Mouse (Mus musculus): Measurements from ENCODE around the gene Etnk2. TPM values are rescaled to one million over a fixed set of nuclear protein-coding genes. Genes with fewer than 3 reads are reported as not detected.

The Etnk2 gene
- polyA plus RNA-seq, 1 experiment from 2014 or later: 11.3 TPM

- H3K4me2 ChIP-seq: no peak overlapping the region
- no peak overlapping the region for H3K9ac ChIP-seq
- no peaks in the 10 kb centered on the region for H3K36me3 ChIP-seq (replicated peaks)
- WGBS (ENCODE audit: insufficient replicate concordance): 55% methylated on average over 7 of the region's 7 CpGs
- no peak for ATAC-seq (ENCODE audit: insufficient read depth)
- H3K4me3 ChIP-seq (replicated peaks): no peak overlapping the region
- no peaks in the 10 kb centered on the region for H3K9me3 ChIP-seq (replicated peaks)
- H3K27ac ChIP-seq (replicated peaks): no peak overlapping the region
- no peaks in the 10 kb centered on the region for H3K27me3 ChIP-seq
- peaks cover 14% of the 10 kb centered on the region for H3K4me1 ChIP-seq (replicated peaks)
Measured at GRCm38 (mm10) chr1:133406614-133407013, 43.2 kb downstream of the Etnk2 start.

GRCm38 (mm10) chr1:133407436-133407835 lies 44.1 kb downstream of the Etnk2 start:
- H3K36me3 ChIP-seq (replicated peaks): no peaks in the 10 kb centered on the region
- no peak overlapping the region for H3K4me2 ChIP-seq
- H3K9ac ChIP-seq: no peak overlapping the region
- ATAC-seq (ENCODE audit: insufficient read depth): no peak
- H3K4me3 ChIP-seq (replicated peaks): no peak overlapping the region
- no peaks in the 10 kb centered on the region for H3K9me3 ChIP-seq (replicated peaks)
- H3K27ac ChIP-seq (replicated peaks): no peak overlapping the region
- 50% methylated on average over 6 of the region's 6 CpGs for WGBS (ENCODE audit: insufficient replicate concordance)
- no peaks in the 10 kb centered on the region for H3K27me3 ChIP-seq
- H3K4me1 ChIP-seq (replicated peaks): peaks cover 14% of the 10 kb centered on the region

GRCm38 (mm10) chr1:133408321-133408720 lies 44.9 kb downstream of the Etnk2 start:
- H3K4me2 ChIP-seq: peak overlapping the region; percentile 27; the same call in 1 of the 2 replicates
- 62% methylated on average over 9 of the region's 9 CpGs for WGBS (ENCODE audit: insufficient replicate concordance)
- H3K27ac ChIP-seq (replicated peaks): no peak overlapping the region
- no peak overlapping the region for H3K4me3 ChIP-seq (replicated peaks)
- H3K9ac ChIP-seq: no peak overlapping the region
- no peaks in the 10 kb centered on the region for H3K9me3 ChIP-seq (replicated peaks)
- no peaks in the 10 kb centered on the region for H3K27me3 ChIP-seq
- H3K36me3 ChIP-seq (replicated peaks): no peaks in the 10 kb centered on the region
- peaks cover 20% of the 10 kb centered on the region for H3K4me1 ChIP-seq (replicated peaks)
- ATAC-seq (ENCODE audit: insufficient read depth): no peak

- H3K27me3 ChIP-seq: no peaks in the 10 kb centered on the region
- 0 out of 2 replicates have a peak, but pooled peaks have one; percentile 30 for ATAC-seq (ENCODE audit: insufficient read depth)
- WGBS (ENCODE audit: insufficient replicate concordance): 53% methylated on average over 6 of the region's 6 CpGs
Measured at GRCm38 (mm10) chr1:133408880-133409516, 45.6 kb downstream of the Etnk2 start.

GRCm38 (mm10) chr1:133409786-133410185 lies 46.4 kb downstream of the Etnk2 start:
- 59% methylated on average over 9 of the region's 9 CpGs for WGBS (ENCODE audit: insufficient replicate concordance)
- H3K27me3 ChIP-seq: no peaks in the 10 kb centered on the region
- H3K4me2 ChIP-seq: no peak overlapping the region
- no peak overlapping the region for H3K4me3 ChIP-seq (replicated peaks)
- no peak overlapping the region for H3K27ac ChIP-seq (replicated peaks)
- no peaks in the 10 kb centered on the region for H3K9me3 ChIP-seq (replicated peaks)
- ATAC-seq (ENCODE audit: insufficient read depth): no peak
- H3K9ac ChIP-seq: no peak overlapping the region
- no peaks in the 10 kb centered on the region for H3K36me3 ChIP-seq (replicated peaks)
- peaks cover 20% of the 10 kb centered on the region for H3K4me1 ChIP-seq (replicated peaks)

More at GRCm38 (mm10) chr1:133408880-133409516, 45.6 kb downstream of the Etnk2 start:
- H3K9ac ChIP-seq: no peak overlapping the region
- H3K4me3 ChIP-seq (replicated peaks): no peak overlapping the region
- H3K27ac ChIP-seq (replicated peaks): no peak overlapping the region
- H3K36me3 ChIP-seq (replicated peaks): no peaks in the 10 kb centered on the region
- peak overlapping the region; percentile 27; the same call in 1 of the 2 replicates for H3K4me2 ChIP-seq
- no peaks in the 10 kb centered on the region for H3K9me3 ChIP-seq (replicated peaks)
- H3K4me1 ChIP-seq (replicated peaks): peaks cover 20% of the 10 kb centered on the region

- no peaks in the 10 kb centered on the region for H3K27me3 ChIP-seq
- no peaks in the 10 kb centered on the region for H3K36me3 ChIP-seq (replicated peaks)
- no peak overlapping the region for H3K9ac ChIP-seq
- H3K27ac ChIP-seq (replicated peaks): no peak overlapping the region
- 65% methylated on average over 8 of the region's 8 CpGs for WGBS (ENCODE audit: insufficient replicate concordance)
- H3K4me2 ChIP-seq: no peak overlapping the region
- H3K4me1 ChIP-seq (replicated peaks): peaks cover 28% of the 10 kb centered on the region
- no peak overlapping the region for H3K4me3 ChIP-seq (replicated peaks)
- H3K9me3 ChIP-seq (replicated peaks): no peaks in the 10 kb centered on the region
- no peak for ATAC-seq (ENCODE audit: insufficient read depth)
Measured at GRCm38 (mm10) chr1:133411506-133412147, 48.3 kb downstream of the Etnk2 start.

GRCm38 (mm10) chr1:133412941-133413340 lies 49.6 kb downstream of the Etnk2 start:
- Histone ChIP-seq H3K9ac (no peak overlapping the region), H3K4me3 (replicated peaks) (no peak overlapping the region)

GRCm38 (mm10) chr1:133415086-133415485 lies 51.7 kb downstream of the Etnk2 start:
- H3K27ac ChIP-seq (replicated peaks): no peak overlapping the region
- H3K4me3 ChIP-seq (replicated peaks): no peak overlapping the region
- H3K27me3 ChIP-seq: peaks cover 12% of the 10 kb centered on the region
- H3K4me1 ChIP-seq (replicated peaks): peaks cover 37% of the 10 kb centered on the region
- H3K9ac ChIP-seq: no peak overlapping the region
- no peaks in the 10 kb centered on the region for H3K9me3 ChIP-seq (replicated peaks)
- WGBS (ENCODE audit: insufficient replicate concordance): 64% methylated on average over 7 of the region's 7 CpGs
- H3K4me2 ChIP-seq: no peak overlapping the region
- no peaks in the 10 kb centered on the region for H3K36me3 ChIP-seq (replicated peaks)
- ATAC-seq (ENCODE audit: insufficient read depth): no peak

More at GRCm38 (mm10) chr1:133412941-133413340, 49.6 kb downstream of the Etnk2 start:
- no peak for ATAC-seq (ENCODE audit: insufficient read depth)
- 34% methylated on average over 9 of the region's 9 CpGs for WGBS (ENCODE audit: insufficient replicate concordance)
- Histone ChIP-seq H3K36me3 (replicated peaks) (no peaks in the 10 kb centered on the region), H3K4me1 (replicated peaks) (peaks cover 40% of the 10 kb centered on the region), H3K9me3 (replicated peaks) (no peaks in the 10 kb centered on the region), H3K27me3 (peaks cover 5% of the 10 kb centered on the region), H3K27ac (replicated peaks) (no peak overlapping the region), H3K4me2 (no peak overlapping the region)

- H3K27ac ChIP-seq (replicated peaks): no peak overlapping the region
- H3K9ac ChIP-seq: no peak overlapping the region
- no peak overlapping the region for H3K4me2 ChIP-seq
- no peak overlapping the region for H3K4me3 ChIP-seq (replicated peaks)
- H3K4me1 ChIP-seq (replicated peaks): peaks cover 36% of the 10 kb centered on the region
- peaks cover 14% of the 10 kb centered on the region for H3K27me3 ChIP-seq
- 68% methylated on average over 6 of the region's 6 CpGs for WGBS (ENCODE audit: insufficient replicate concordance)
- H3K9me3 ChIP-seq (replicated peaks): no peaks in the 10 kb centered on the region
- no peaks in the 10 kb centered on the region for H3K36me3 ChIP-seq (replicated peaks)
- ATAC-seq (ENCODE audit: insufficient read depth): no peak
Measured at GRCm38 (mm10) chr1:133415505-133415904, 52.1 kb downstream of the Etnk2 start.

GRCm38 (mm10) chr1:133416472-133416871 lies 53.1 kb downstream of the Etnk2 start:
- 28% methylated on average over 7 of the region's 7 CpGs for WGBS (ENCODE audit: insufficient replicate concordance)
- Histone ChIP-seq H3K27ac (replicated peaks) (no peak overlapping the region), H3K27me3 (peaks cover 24% of the 10 kb centered on the region), H3K4me1 (replicated peaks) (peaks cover 39% of the 10 kb centered on the region), H3K4me3 (replicated peaks) (no peak overlapping the region), H3K36me3 (replicated peaks) (no peaks in the 10 kb centered on the region), H3K4me2 (no peak overlapping the region), H3K9me3 (replicated peaks) (no peaks in the 10 kb centered on the region), H3K9ac (no peak overlapping the region)
- ATAC-seq (ENCODE audit: insufficient read depth): no peak

- H3K4me1 ChIP-seq (replicated peaks): peaks cover 39% of the 10 kb centered on the region
- 39% methylated on average over 3 of the region's 3 CpGs for WGBS (ENCODE audit: insufficient replicate concordance)
- H3K27ac ChIP-seq (replicated peaks): no peak overlapping the region
- H3K4me3 ChIP-seq (replicated peaks): no peak overlapping the region
- H3K4me2 ChIP-seq: no peak overlapping the region
- ATAC-seq (ENCODE audit: insufficient read depth): no peak
- H3K36me3 ChIP-seq (replicated peaks): no peaks in the 10 kb centered on the region
- H3K9me3 ChIP-seq (replicated peaks): no peaks in the 10 kb centered on the region
- no peak overlapping the region for H3K9ac ChIP-seq
- peaks cover 30% of the 10 kb centered on the region for H3K27me3 ChIP-seq
Measured at GRCm38 (mm10) chr1:133417113-133417512, 53.7 kb downstream of the Etnk2 start.

All from liver, embryonic 15.5 days (tissue).